Mouse (Mus musculus) NIH3T3 (cell line): ENCODE measurements at regions not wholly inside any gene's neighbourhood (a gene's known extent, or its start where the extent isn't known, plus 50 kb on each side); places are given as distances from the start of the nearest gene placed in this dataset.
A peak's percentile ranks its signal among the peaks of the same experiment; 100 is the strongest.

ENCODE experiments used
- DNase-seq: peaks from one replicate; pipeline ENCODE4 v3.0.0-alpha.2; 2012; ENCODE audit warnings: low read depth

- no peak for DNase-seq
These were observed 518.5 kb downstream of the Rnf144a start for GRCm38 (mm10) chr12:25896543-25896942.

- DNase-seq, result no peak
These were observed 519.4 kb downstream of the Rnf144a start for GRCm38 (mm10) chr12:25895691-25896090.

- DNase-seq, result no peak
These were observed 523.5 kb downstream of the Rnf144a start for GRCm38 (mm10) chr12:25891391-25892167.

- DNase-seq, result peak; percentile 44
These were observed 524.3 kb downstream of the Rnf144a start for GRCm38 (mm10) chr12:25890722-25891121.

GRCm38 (mm10) chr12:25883771-25884171 is 531.3 kb downstream of the Rnf144a start:
- no peak for DNase-seq

GRCm38 (mm10) chr12:25871816-25872215 is 543.2 kb downstream of the Rnf144a start:
- DNase-seq, result no peak

- DNase-seq, result no peak
These were observed 544.0 kb downstream of the Rnf144a start for GRCm38 (mm10) chr12:25871001-25871461.

GRCm38 (mm10) chr12:25869846-25870245 is 545.2 kb downstream of the Rnf144a start:
- no peak for DNase-seq

GRCm38 (mm10) chr12:25865063-25865462 is 550.0 kb downstream of the Rnf144a start:
- no peak for DNase-seq

- DNase-seq, result peak; percentile 49
These were observed 550.8 kb downstream of the Rnf144a start for GRCm38 (mm10) chr12:25864113-25864852.

- DNase-seq, result no peak
These were observed 554.0 kb downstream of the Rnf144a start for GRCm38 (mm10) chr12:25861100-25861499.

- DNase-seq, result no peak
These were observed 556.7 kb downstream of the Rnf144a start for GRCm38 (mm10) chr12:25858397-25858796.

- DNase-seq, result no peak
These were observed 585.0 kb downstream of the Rnf144a start for GRCm38 (mm10) chr12:25830057-25830456.

GRCm38 (mm10) chr12:25827961-25828360 is 587.1 kb downstream of the Rnf144a start:
- no peak for DNase-seq

- DNase-seq, result no peak
These were observed 588.1 kb downstream of the Rnf144a start for GRCm38 (mm10) chr12:25826928-25827327.

- DNase-seq, result no peak
These were observed 588.6 kb downstream of the Rnf144a start for GRCm38 (mm10) chr12:25826451-25826850.

GRCm38 (mm10) chr12:25816248-25816647 is 598.8 kb downstream of the Rnf144a start:
- no peak for DNase-seq

- DNase-seq, result no peak
These were observed 620.0 kb downstream of the Rnf144a start for GRCm38 (mm10) chr12:25795092-25795491.

GRCm38 (mm10) chr12:25794571-25794970 is 620.5 kb downstream of the Rnf144a start:
- DNase-seq, result no peak

- DNase-seq, result no peak
These were observed 622.4 kb downstream of the Rnf144a start for GRCm38 (mm10) chr12:25792571-25793075.

- DNase-seq, result no peak
These were observed 624.1 kb downstream of the Rnf144a start for GRCm38 (mm10) chr12:25790956-25791355.

- no peak for DNase-seq
These were observed 629.1 kb downstream of the Rnf144a start for GRCm38 (mm10) chr12:25785646-25786606.
